Mouse (Mus musculus): ENCODE measurements around the gene Pccb. TPM values are rescaled to one million over a fixed set of nuclear protein-coding genes. Genes with fewer than 3 reads are reported as not detected.
A peak's percentile ranks its signal among the peaks of the same experiment; 100 is the strongest.

Gene Pccb
- total RNA-seq (2015; ENCODE audit: low replicate concordance): 5.9 and 10.8 TPM in 2 replicates
- 7.8 and 8.2 TPM in 2 replicates for total RNA-seq (2017; ENCODE audit: low replicate concordance)

- ATAC-seq (replicated peaks; ENCODE audit: low FRiP score, poor library complexity, severe bottlenecking): peak; percentile 91
Observed at GRCm38 (mm10) chr9:101034448-101035098, at the start of gene Pccb. Gene Pccb, minus strand, starts transcription at chr9:101034898.

DNA sequence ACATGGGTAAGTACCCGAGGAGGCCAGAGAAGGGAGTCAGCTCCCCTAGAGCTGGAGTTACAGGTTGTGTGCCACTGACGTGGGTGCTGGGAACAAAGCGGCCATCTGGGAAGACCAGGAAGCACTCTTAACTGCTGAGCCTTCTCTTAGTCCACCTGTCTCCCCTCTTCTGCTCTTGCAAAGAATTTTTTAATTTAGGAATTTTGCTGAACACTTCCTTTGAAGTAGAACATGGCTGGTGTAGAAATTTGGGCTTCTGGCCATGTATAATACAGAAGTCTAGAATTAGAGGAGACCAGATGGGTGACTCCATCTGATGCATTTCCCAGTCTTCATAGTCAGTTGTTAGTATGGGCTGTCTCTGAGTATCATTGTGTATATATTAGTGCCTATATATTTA lies 49.0 kb upstream of the Pccb start:
- no peak for ATAC-seq (replicated peaks; ENCODE audit: low FRiP score, poor library complexity, severe bottlenecking)

DNA sequence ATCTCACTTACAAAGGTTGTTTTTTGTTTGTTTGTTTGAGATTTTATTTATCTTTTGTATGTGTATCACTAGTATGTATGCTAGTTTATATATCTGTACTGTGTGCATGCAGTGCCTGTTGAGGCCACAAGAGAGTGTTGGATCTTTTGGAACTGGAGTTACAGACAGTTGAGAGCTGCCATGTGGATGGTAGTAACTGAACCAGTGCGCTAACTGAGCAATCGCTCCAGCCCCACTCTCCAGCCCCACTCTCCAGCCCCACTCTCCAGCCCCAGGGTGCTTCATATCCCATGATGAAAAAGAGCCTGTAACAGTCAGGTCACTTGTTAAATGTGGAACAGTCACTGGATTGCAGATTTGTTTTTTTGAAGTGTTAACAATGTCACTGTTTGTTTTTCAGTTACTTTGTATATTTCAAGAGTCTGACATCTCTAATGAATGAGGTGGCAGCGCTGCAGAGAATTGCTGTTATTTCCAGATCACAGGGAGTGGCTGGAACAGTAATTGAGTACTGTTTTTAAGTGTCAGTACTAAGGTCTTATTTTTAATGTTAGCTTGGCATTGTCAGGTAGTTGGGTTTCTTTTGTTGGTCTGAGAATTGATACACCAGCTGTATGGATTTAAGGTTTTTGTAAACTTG lies 45.5 kb upstream of the Pccb start:
- ATAC-seq (replicated peaks; ENCODE audit: low FRiP score, poor library complexity, severe bottlenecking): no peak

- ATAC-seq (replicated peaks; ENCODE audit: low FRiP score, poor library complexity, severe bottlenecking): no peak
Observed at GRCm38 (mm10) chr9:101078579-101078978, 43.9 kb upstream of the Pccb start.

DNA sequence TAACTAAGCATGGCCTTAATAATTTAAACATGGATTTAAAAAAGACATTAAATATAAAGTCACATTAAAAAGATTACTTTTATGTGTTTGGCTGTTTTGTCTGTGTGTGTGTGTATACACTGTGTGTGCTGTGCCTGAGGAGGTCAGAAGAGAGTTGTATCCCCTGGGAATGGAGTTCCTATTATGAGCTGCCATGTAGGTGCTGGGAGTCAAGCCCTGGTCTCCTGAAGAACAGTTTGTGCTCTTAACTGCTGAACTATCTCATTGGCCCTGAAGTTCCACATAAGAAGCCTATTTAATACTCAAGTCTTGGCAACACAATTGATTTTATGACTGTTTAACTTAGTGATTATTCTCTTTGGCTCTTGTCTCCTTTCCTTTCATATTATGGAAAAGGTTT lies 42.8 kb upstream of the Pccb start:
- ATAC-seq (replicated peaks; ENCODE audit: low FRiP score, poor library complexity, severe bottlenecking): no peak

DNA sequence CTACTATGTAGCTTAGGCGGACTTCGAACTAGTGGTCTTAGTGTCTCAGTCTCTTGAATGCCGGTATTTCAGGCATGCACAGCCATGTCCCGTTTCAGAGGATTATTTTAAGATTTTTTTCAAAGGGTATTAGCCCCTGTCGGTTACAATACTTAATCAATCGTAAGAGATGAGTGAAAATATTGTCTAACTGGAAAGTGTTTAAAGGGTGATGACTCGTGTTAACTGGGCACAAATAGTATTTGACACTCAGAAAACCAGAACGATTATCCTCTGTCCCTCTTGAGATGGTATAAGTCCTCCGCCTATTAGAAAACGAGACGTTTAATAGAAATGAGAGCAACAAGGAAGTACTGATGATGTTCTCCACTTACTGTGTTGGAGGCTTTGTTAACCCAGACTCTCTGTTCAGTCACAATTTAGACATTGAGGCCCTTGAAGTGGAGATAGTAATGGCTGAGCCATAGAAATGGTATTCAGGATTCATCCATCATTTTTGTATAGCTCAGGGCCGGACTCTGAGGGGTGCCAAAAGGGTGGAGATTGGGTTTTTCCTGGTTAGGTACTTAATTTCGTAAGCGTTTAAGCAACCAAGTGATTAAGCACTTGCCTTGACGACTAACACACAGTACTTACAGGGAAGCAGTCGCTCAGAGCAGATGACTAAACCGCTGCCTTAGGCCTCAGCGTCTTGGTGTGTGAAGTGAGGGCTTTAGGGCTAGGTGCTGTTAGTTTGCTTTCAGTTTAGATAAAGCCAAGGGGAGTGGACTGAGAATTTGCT lies 41.6 kb upstream of the Pccb start:
- ATAC-seq (replicated peaks; ENCODE audit: low FRiP score, poor library complexity, severe bottlenecking): no peak

GRCm38 (mm10) chr9:101075694-101076093 lies 41.0 kb upstream of the Pccb start:
- ATAC-seq (replicated peaks; ENCODE audit: low FRiP score, poor library complexity, severe bottlenecking): no peak

DNA sequence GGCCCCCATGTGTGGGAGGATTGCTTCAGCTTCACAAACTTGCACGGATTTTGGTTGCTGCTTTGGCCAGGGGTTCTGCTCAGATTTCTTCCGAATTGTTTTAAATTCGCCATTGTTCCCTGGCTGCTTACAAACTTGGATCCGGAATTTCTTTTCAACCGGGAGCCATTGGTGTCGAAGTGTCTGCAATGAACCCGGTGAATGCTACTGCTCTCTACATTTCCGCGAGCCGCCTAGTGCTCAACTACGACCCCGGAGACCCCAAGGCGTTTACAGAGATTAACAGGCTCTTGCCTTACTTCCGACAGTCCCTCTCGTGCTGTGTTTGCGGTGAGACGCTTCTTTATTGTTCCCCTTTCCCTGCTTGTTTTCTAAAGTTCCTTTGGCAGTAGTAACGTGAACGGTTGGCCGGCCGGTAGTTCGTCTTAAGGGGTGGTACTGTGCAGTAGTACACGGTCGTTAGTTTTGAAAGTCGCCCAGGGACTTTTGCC lies 40.4 kb upstream of the Pccb start:
- no peak for ATAC-seq (replicated peaks; ENCODE audit: low FRiP score, poor library complexity, severe bottlenecking)

GRCm38 (mm10) chr9:101074332-101075021 lies 39.8 kb upstream of the Pccb start:
- peak; percentile 37 for ATAC-seq (replicated peaks; ENCODE audit: low FRiP score, poor library complexity, severe bottlenecking)

DNA sequence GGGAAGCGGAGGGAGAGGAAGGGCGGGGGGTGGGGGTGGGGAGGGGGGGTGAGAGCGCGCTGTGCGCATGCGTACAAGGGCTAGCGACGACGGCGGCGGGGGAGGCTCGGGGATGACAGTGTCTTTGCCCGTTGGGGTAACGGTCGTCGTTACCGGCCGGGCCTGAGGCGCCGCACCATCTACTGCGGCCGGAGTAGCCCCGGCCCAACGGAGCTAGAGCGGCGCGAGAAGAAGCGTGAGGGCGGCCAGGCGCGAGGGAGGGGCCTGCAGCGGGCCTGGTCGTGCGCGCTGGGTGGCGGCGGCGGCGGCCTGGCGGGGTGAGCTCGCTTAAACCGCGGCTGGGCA lies 39.3 kb upstream of the Pccb start, which contains the start of gene Msl2:
TSS of gene Msl2 (plus strand) at position 115 of the 345 bp plus-strand sequence.
- peak; percentile 48 for ATAC-seq (replicated peaks; ENCODE audit: low FRiP score, poor library complexity, severe bottlenecking)

GRCm38 (mm10) chr9:101073041-101073986 lies 38.6 kb upstream of the Pccb start:
- ATAC-seq (replicated peaks; ENCODE audit: low FRiP score, poor library complexity, severe bottlenecking): peak; percentile 80

GRCm38 (mm10) chr9:101072506-101072905 lies 37.8 kb upstream of the Pccb start:
- no peak for ATAC-seq (replicated peaks; ENCODE audit: low FRiP score, poor library complexity, severe bottlenecking)

- no peak for ATAC-seq (replicated peaks; ENCODE audit: low FRiP score, poor library complexity, severe bottlenecking)
Observed at GRCm38 (mm10) chr9:101069781-101070180, 35.1 kb upstream of the Pccb start.

- no peak for ATAC-seq (replicated peaks; ENCODE audit: low FRiP score, poor library complexity, severe bottlenecking)
Observed at GRCm38 (mm10) chr9:101065076-101065602, 30.4 kb upstream of the Pccb start.

- ATAC-seq (replicated peaks; ENCODE audit: low FRiP score, poor library complexity, severe bottlenecking): no peak
Observed at GRCm38 (mm10) chr9:101062253-101062780, 27.6 kb upstream of the Pccb start.

GRCm38 (mm10) chr9:101061035-101061434 lies 26.3 kb upstream of the Pccb start:
- no peak for ATAC-seq (replicated peaks; ENCODE audit: low FRiP score, poor library complexity, severe bottlenecking)

GRCm38 (mm10) chr9:101057156-101057555 lies 22.5 kb upstream of the Pccb start:
- no peak for ATAC-seq (replicated peaks; ENCODE audit: low FRiP score, poor library complexity, severe bottlenecking)

- no peak for ATAC-seq (replicated peaks; ENCODE audit: low FRiP score, poor library complexity, severe bottlenecking)
Observed at GRCm38 (mm10) chr9:101053279-101053678, 18.6 kb upstream of the Pccb start.

All from erythroid progenitor cell, adult 5-6 weeks (primary cell).